Mouse (Mus musculus): ENCODE measurements around the gene Gm17359. TPM values are rescaled to one million over a fixed set of nuclear protein-coding genes. Genes with fewer than 3 reads are reported as not detected.

Gene Gm17359
- total RNA-seq, 2 experiments from 2014 or later, result not detected

- no peak for DNase-seq
These were observed 22.3 kb downstream of the Gm17359 start for GRCm38 (mm10) chr3:79358721-79359120.

GRCm38 (mm10) chr3:79360317-79361101 is 24.0 kb downstream of the Gm17359 start:
- no peak for DNase-seq

- no peak for DNase-seq
These were observed 29.6 kb downstream of the Gm17359 start for GRCm38 (mm10) chr3:79366098-79366497.

GRCm38 (mm10) chr3:79368306-79368705 is 31.8 kb downstream of the Gm17359 start:
- DNase-seq, result no peak

- DNase-seq, result no peak
These were observed 34.0 kb downstream of the Gm17359 start for GRCm38 (mm10) chr3:79370385-79370929.

- DNase-seq, result no peak
These were observed 35.2 kb downstream of the Gm17359 start for GRCm38 (mm10) chr3:79371506-79372195.

GRCm38 (mm10) chr3:79373930-79374329 is 37.5 kb downstream of the Gm17359 start:
- no peak for DNase-seq

- no peak for DNase-seq
These were observed 41.6 kb downstream of the Gm17359 start for GRCm38 (mm10) chr3:79378086-79378485.

- DNase-seq, result no peak
These were observed 42.9 kb downstream of the Gm17359 start for GRCm38 (mm10) chr3:79379255-79379836.

GRCm38 (mm10) chr3:79379873-79380595 is 43.6 kb downstream of the Gm17359 start:
- DNase-seq, result no peak

- no peak for DNase-seq
These were observed 44.9 kb downstream of the Gm17359 start for GRCm38 (mm10) chr3:79381398-79381797.

- no peak for DNase-seq
These were observed 49.1 kb downstream of the Gm17359 start for GRCm38 (mm10) chr3:79385434-79386029.

GRCm38 (mm10) chr3:79389081-79389480 is 52.6 kb downstream of the Gm17359 start:
- DNase-seq, result no peak

GRCm38 (mm10) chr3:79400552-79400951 is 64.1 kb downstream of the Gm17359 start:
- no peak for DNase-seq

- DNase-seq, result no peak
These were observed 65.6 kb downstream of the Gm17359 start for GRCm38 (mm10) chr3:79402056-79402455.

- no peak for DNase-seq
These were observed 72.1 kb downstream of the Gm17359 start for GRCm38 (mm10) chr3:79408546-79408945.

- DNase-seq, result no peak
These were observed 73.6 kb downstream of the Gm17359 start for GRCm38 (mm10) chr3:79409927-79410628.

GRCm38 (mm10) chr3:79410629-79410995 is 74.2 kb downstream of the Gm17359 start:
- DNase-seq, result no peak

- no peak for DNase-seq
These were observed 75.2 kb downstream of the Gm17359 start for GRCm38 (mm10) chr3:79411666-79412065.

- DNase-seq, result no peak
These were observed 77.0 kb downstream of the Gm17359 start for GRCm38 (mm10) chr3:79413492-79413891.

- DNase-seq, result no peak
These were observed 78.6 kb downstream of the Gm17359 start for GRCm38 (mm10) chr3:79415081-79415480.

Measured in layer of hippocampus, postnatal 36 days (tissue).